Mouse (Mus musculus) intestine, embryonic 14.5 days (tissue): ENCODE results near the gene Mcf2l. TPM values are rescaled to one million over a fixed set of nuclear protein-coding genes. Genes with fewer than 3 reads are reported as not detected.
A peak's percentile ranks its signal among the peaks of the same experiment; 100 is the strongest.

ENCODE experiments used
- ATAC-seq: fragments of 200-750 bp; cut with Nextera tagmentation; replicated peaks from 2 replicates; pipeline ENCODE4 v1.8.0; 2017; ENCODE audit warnings: low read depth, moderate number of reproducible peaks, moderate TSS enrichment, moderate library complexity; ENCODE audit not compliant: low FRiP score, low TSS enrichment
- DNase-seq: peaks from one replicate; pipeline ENCODE4 v3.0.0-alpha.2; 2018; ENCODE audit warnings: low spot score
- H3K27ac ChIP-seq: fragments of 300-500 bp; sonication (generic); 2 replicates; pipeline ENCODE4 v1.5.1; 2014; ENCODE audit warnings: low read depth, mild to moderate bottlenecking, control low read depth
- H3K27me3 ChIP-seq: fragments of 300-500 bp; sonication (generic); replicated peaks from 2 replicates; pipeline ENCODE4 v1.6.1; 2014; ENCODE audit warnings: low read length, control low read depth; ENCODE audit not compliant: control insufficient read depth, insufficient read depth
- H3K36me3 ChIP-seq: fragments of 300-500 bp; sonication (generic); 2 replicates; pipeline ENCODE4 v1.6.1; 2014; ENCODE audit warnings: low read length, control low read depth; ENCODE audit not compliant: control insufficient read depth, insufficient read depth
- H3K4me1 ChIP-seq: fragments of 300-500 bp; sonication (generic); replicated peaks from 2 replicates; pipeline ENCODE4 v1.6.1; 2014; ENCODE audit warnings: low read length, control low read depth, mixed read lengths; ENCODE audit not compliant: control insufficient read depth, insufficient read depth
- H3K4me2 ChIP-seq: fragments of 300-500 bp; sonication (generic); 2 replicates; pipeline ENCODE4 v1.6.1; 2014; ENCODE audit warnings: low read length
- H3K4me3 ChIP-seq: fragments of 300-500 bp; sonication (generic); 2 replicates; pipeline ENCODE4 v1.5.1; 2014; ENCODE audit warnings: low read depth, low read length, control low read depth, mixed read lengths
- H3K9ac ChIP-seq: fragments of 300-500 bp; sonication (generic); 2 replicates; pipeline ENCODE4 v1.6.1; 2014; ENCODE audit warnings: mild to moderate bottlenecking, low read length
- H3K9me3 ChIP-seq: fragments of 300-500 bp; sonication (generic); 2 replicates; pipeline ENCODE4 v1.6.1; 2016; ENCODE audit warnings: low read length, control low read depth; ENCODE audit not compliant: control insufficient read depth
- WGBS: fragments of 180-500 bp; shearing (Covaris S2); extraction: QIAGEN DNeasy Blood & Tissue Kit; methylation state at CpG from one replicate; pipeline ENCODE4 v1.1.7; 2014; 5-methylcytosine and 5-hydroxymethylcytosine counted together
- polyA plus RNA-seq: library from polyadenylated mRNA; unstranded; fragments of >200 nt; fragmentation: Nextera tagmentation; extraction: Ambion mirVana; gene quantifications from 2 replicates; pipeline ENCODE4 v1.2.1, GENCODE M21; 2014

Gene Mcf2l
- 17.4 and 19.4 TPM in 2 replicates for polyA plus RNA-seq

- Histone ChIP-seq H3K27me3 (0 out of 2 replicates have a peak, but pooled peaks cover 6% of the 10 kb centered on the region), H3K4me3 (peak within 1 kb of the TSS; percentile 49), H3K4me1 (peaks cover 3% of the 10 kb centered on the region), H3K9me3 (no peaks in the 10 kb centered on the region), H3K4me2 (peak within 1 kb of the TSS; percentile 78), H3K9ac (peak within 1 kb of the TSS; percentile 40), H3K36me3 (no peaks in the 10 kb centered on the region), H3K27ac (no peak within 1 kb of the TSS)
- ATAC-seq (peak; percentile 79), DNase-seq (peak; percentile 89)
- 1% methylated on average over 27 of the region's 30 CpGs for WGBS
These were observed at the start of gene Mcf2l for GRCm38 (mm10) chr8:12873357-12874046. Mcf2l (plus strand) TSS chr8:12873806.

GRCm38 (mm10) chr8:12824562-12824961, 49.0 kb upstream of the Mcf2l start:
- Histone ChIP-seq H3K4me1 (no peaks in the 10 kb centered on the region), H3K9ac (no peak overlapping the region), H3K27me3 (no peaks in the 10 kb centered on the region), H3K4me3 (no peak overlapping the region), H3K9me3 (no peaks in the 10 kb centered on the region), H3K27ac (no peak overlapping the region), H3K4me2 (no peak overlapping the region), H3K36me3 (peaks cover 93% of the 10 kb centered on the region)
- no peak for ATAC-seq
- no peak for DNase-seq
- 61% methylated on average over 10 of the region's 10 CpGs for WGBS

DNA sequence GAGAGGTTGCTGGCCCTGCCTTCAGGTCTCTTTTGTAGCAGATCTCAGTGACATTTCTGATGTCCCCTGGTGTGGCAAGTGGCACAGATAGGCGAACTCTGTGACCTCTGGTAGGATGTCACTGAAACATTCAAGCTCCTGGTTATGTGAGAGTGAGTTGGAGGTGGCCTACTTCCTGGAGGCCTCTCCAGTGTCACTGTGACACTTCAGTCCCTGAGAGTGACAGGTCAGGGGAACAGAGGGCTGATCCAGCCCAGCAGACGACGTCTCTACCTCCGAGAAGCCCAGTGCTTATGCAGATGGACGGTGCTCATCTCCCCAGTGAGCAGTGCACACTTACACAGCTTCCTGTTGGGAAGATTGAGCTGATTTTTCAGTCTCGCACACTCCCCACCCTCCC, 48.4 kb upstream of the Mcf2l start:
- Histone ChIP-seq H3K4me3 (no peak overlapping the region), H3K36me3 (peaks cover 94% of the 10 kb centered on the region), H3K9me3 (no peaks in the 10 kb centered on the region), H3K4me1 (no peaks in the 10 kb centered on the region), H3K9ac (no peak overlapping the region), H3K27ac (no peak overlapping the region), H3K4me2 (no peak overlapping the region), H3K27me3 (no peaks in the 10 kb centered on the region)
- 67% methylated on average over 6 of the region's 6 CpGs for WGBS
- ATAC-seq (no peak), DNase-seq (no peak)

GRCm38 (mm10) chr8:12825686-12826237, 47.8 kb upstream of the Mcf2l start:
- ATAC-seq, result no peak
- H3K36me3 ChIP-seq, result peaks cover 94% of the 10 kb centered on the region

GRCm38 (mm10) chr8:12827124-12827523, 46.5 kb upstream of the Mcf2l start:
- Histone ChIP-seq H3K9me3 (no peaks in the 10 kb centered on the region), H3K4me1 (no peaks in the 10 kb centered on the region), H3K4me2 (no peak overlapping the region), H3K9ac (no peak overlapping the region), H3K36me3 (peaks cover 94% of the 10 kb centered on the region), H3K27me3 (no peaks in the 10 kb centered on the region), H3K4me3 (no peak overlapping the region), H3K27ac (no peak overlapping the region)
- DNase-seq (no peak), ATAC-seq (no peak)
- WGBS, result 93% methylated on average over 9 of the region's 9 CpGs

More at GRCm38 (mm10) chr8:12825686-12826237, 47.8 kb upstream of the Mcf2l start:
- Histone ChIP-seq H3K9ac (no peak overlapping the region), H3K4me3 (no peak overlapping the region), H3K27me3 (no peaks in the 10 kb centered on the region), H3K4me1 (no peaks in the 10 kb centered on the region), H3K27ac (no peak overlapping the region), H3K9me3 (no peaks in the 10 kb centered on the region), H3K4me2 (no peak overlapping the region)
- 81% methylated on average over 8 of the region's 8 CpGs for WGBS
- DNase-seq, result no peak

GRCm38 (mm10) chr8:12828298-12828697, 45.3 kb upstream of the Mcf2l start:
- H3K9me3 ChIP-seq, result no peaks in the 10 kb centered on the region
- ATAC-seq, result no peak
- no peaks in the 10 kb centered on the region for H3K27me3 ChIP-seq
- no peak overlapping the region for H3K4me2 ChIP-seq
- DNase-seq, result no peak
- H3K27ac ChIP-seq, result no peak overlapping the region
- no peak overlapping the region for H3K9ac ChIP-seq
- H3K36me3 ChIP-seq, result peaks cover 93% of the 10 kb centered on the region
- no peak overlapping the region for H3K4me3 ChIP-seq
- WGBS, result 86% methylated on average over 6 of the region's 6 CpGs
- H3K4me1 ChIP-seq, result no peaks in the 10 kb centered on the region

DNA sequence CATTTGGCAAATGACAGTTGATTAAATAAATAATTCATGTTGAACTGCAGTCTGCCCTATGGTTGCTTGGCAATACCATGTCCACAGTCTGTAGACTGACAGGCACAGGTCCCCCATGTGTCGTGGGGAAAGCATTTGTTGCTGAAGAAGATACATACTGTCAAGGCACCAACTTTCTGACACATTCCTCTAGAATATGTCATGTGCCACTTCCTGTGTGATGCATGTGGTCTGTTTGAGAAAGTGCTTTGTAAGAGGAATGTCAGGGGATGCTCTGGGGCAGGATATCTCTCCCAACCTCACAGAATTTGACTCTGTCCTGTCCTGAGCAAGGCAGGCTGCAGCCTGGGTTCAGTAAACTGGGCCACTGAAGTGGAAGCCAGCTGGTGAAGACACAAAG, 44.2 kb upstream of the Mcf2l start:
- H3K4me3 ChIP-seq, result no peak overlapping the region
- H3K4me1 ChIP-seq, result no peaks in the 10 kb centered on the region
- 70% methylated on average over 1 of the region's 1 CpGs for WGBS
- no peak for DNase-seq
- no peak for ATAC-seq
- no peaks in the 10 kb centered on the region for H3K27me3 ChIP-seq
- no peaks in the 10 kb centered on the region for H3K9me3 ChIP-seq
- no peak overlapping the region for H3K27ac ChIP-seq
- H3K4me2 ChIP-seq, result no peak overlapping the region
- peaks cover 92% of the 10 kb centered on the region for H3K36me3 ChIP-seq
- no peak overlapping the region for H3K9ac ChIP-seq

- WGBS, result 87% methylated on average over 7 of the region's 7 CpGs
- no peak overlapping the region for H3K27ac ChIP-seq
- H3K36me3 ChIP-seq, result peaks cover 88% of the 10 kb centered on the region
- no peaks in the 10 kb centered on the region for H3K27me3 ChIP-seq
- DNase-seq (no peak), ATAC-seq (no peak)
- H3K9ac ChIP-seq, result no peak overlapping the region
- no peaks in the 10 kb centered on the region for H3K9me3 ChIP-seq
- H3K4me3 ChIP-seq, result no peak overlapping the region
- H3K4me1 ChIP-seq, result no peaks in the 10 kb centered on the region
- no peak overlapping the region for H3K4me2 ChIP-seq
These were observed 41.7 kb upstream of the Mcf2l start for GRCm38 (mm10) chr8:12831659-12832589.
